Mouse (Mus musculus) thymus, postnatal 14 days (tissue): ENCODE measurements around the gene Rnf166.

ENCODE experiments used
- DNase-seq: peaks from one replicate; pipeline ENCODE4 v3.0.0; 2021

Rnf166 gene

DNA sequence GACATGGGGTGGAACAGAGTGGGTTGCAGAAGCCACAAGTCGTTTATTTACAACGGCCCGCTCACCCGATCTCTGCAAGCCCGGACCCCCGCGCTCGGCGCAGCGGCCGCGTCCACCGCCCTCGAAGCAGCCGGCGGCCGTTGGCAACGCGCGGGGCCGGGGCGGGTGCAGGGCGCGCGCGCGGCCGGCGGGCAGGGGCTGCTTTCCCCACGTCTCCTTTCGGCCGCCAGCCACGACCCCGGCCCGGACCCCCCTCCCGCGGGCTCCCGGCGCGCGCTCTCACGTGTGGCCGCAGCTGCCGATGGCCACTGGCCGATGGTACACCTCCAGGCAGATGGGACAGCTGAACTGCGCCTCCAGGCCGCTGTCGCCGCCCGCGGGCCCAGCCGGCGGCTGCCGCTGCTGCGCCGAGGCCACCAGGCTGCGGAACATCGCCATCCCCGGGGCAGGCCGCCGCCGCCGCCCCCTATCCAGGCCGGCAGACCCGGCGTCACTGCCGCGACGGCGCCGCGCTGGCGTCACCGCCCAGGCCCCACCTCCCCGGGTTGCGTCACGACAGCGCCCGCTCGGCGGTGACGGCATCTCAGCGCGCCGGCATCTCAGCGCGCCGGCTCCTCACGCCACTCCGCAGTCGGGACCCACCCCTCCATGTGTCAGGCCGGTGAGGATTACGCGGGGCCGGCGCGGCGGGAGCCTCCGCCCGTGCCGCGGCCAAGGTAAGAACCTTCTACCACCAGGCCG is at the start of gene Rnf166, which contains the start of gene Ctu2:
TSS of gene Rnf166 (minus strand) at position 485 of the 741 bp plus-strand sequence.
TSS of gene Ctu2 (plus strand) at position 564 of the 741 bp plus-strand sequence.
- peak; percentile 95 for DNase-seq

DNA sequence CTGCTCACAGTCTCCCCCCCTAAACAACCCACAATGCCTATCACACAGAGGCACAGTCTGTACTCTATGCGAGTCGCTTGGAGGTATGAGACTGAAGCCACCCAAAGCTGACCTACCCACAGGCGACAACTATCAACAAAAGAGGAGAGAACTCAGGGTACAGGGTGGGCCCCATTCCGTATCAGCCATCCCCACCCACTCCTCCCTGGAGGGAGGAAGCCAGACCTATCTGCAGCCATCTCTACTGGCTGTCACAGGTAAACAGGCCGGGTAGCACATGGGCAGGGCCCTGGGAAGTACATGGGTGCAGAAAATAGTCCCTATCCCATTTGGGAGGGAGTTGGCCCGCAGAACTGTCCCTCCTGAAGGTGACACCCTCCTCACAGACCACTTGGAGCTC is 49.1 kb upstream of the Rnf166 start:
- no peak for DNase-seq

DNA sequence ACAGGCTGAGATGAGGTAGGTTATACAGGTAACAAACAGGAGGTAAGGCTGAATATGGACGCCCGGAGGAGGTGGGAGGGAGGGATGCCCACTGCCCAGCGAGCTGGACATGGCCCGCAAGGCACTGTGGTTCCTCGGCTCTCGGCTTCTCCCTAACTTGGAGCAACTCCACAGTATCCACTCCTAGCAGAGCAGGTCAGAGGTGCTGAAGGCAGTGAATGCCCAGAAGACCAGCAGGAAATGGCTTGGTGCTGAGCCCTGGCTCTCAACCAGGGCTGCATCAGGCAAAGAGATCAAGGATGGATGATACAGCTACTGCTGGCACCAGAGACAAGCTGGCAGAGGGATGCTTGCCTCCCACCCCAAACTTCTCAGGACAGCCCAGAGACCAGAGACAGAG is 48.6 kb upstream of the Rnf166 start:
- no peak for DNase-seq

DNA sequence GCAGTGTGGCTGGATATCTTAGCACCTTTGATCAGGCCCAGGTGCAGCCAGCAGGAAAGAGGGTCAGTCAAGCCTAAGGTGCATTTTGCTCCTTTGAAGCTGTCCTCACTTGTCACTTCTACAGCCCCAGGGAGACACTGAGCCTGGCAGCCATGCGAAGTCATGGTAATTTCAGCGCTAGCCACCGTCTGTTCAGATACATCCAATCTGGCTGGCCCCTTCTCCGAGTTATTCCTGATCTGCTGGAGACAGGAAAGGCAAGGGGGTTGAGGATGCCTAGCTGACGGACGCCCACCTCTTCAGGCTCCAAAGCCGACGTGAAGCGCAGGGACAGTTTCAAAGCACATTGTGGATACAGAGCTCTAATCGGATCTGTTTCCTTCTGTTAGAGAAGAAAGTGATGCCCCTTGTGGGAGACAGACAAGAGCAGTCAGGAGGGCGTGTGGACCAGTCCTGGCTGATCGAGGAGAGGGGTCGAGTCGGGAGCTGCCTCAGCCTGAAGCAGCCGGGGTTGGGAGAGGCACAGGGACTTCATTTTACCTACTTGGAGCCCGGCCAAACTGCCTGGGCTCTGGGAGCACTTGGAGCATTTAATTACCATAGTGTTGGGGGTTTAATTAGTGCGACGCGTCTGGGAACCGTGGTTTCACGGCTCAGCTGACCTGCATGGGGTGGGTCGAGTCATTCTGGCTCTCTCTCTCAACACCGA is 47.9 kb upstream of the Rnf166 start:
- DNase-seq = no peak

DNA sequence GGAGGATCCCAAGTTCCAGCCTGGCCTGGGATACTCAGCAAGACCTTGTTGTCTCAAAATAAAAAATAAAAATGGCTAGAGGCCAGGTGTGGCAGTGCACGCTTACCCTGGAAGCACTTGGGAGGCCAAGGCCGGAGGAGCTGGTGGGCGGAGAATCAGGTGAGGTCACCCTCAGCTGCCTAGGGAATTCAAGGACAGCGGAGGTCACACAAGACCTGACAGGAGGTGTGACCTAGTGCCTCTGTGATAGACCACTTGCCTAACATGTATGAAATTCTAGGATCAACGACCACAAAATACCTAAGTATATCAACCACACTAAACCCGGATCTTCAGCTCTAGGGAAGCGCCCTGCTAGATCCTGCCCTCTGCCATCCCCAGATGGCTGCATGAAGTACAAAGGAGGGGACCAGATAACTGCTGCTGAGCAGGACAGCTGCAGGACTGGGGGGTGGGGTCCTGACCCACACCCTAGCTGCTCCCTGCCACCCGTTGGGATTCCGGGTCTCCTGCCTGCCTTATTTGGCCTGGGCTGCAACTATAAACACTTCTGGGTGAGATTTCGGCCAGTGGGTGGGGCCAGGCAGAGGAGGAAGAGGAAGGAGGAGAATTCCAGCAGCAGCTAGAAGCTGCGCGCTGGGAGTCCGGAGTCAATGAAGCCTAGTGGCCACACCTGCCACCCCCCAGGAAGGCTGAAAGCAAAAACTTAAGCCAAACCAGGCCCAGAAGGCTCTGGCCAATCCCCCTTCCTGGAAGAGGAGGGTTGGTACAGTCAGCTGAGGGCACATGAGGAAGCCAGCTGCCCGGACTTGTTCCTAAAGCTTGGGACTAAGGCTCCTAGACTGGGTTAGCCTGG is 47.2 kb upstream of the Rnf166 start:
- DNase-seq = no peak

DNA sequence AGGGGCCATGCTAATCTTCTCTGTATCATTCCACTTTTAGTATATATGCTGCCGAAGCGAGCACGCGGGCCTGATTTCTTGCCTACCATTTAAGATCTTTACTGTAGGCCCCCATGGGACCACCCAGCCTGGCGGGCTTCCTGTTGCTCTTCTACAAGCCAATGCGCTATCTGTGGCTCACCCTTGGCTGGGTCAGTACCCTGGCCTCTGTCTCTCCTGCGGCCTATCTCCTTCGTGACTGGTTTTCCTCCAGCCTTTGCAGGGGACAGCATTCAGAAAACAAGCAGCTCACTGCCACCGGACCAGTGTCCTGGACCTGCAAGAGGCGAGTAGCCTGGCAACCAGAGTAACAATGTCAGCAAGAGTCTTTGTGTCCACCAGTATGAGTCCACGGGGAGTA is 44.7 kb upstream of the Rnf166 start:
- DNase-seq = no peak

DNA sequence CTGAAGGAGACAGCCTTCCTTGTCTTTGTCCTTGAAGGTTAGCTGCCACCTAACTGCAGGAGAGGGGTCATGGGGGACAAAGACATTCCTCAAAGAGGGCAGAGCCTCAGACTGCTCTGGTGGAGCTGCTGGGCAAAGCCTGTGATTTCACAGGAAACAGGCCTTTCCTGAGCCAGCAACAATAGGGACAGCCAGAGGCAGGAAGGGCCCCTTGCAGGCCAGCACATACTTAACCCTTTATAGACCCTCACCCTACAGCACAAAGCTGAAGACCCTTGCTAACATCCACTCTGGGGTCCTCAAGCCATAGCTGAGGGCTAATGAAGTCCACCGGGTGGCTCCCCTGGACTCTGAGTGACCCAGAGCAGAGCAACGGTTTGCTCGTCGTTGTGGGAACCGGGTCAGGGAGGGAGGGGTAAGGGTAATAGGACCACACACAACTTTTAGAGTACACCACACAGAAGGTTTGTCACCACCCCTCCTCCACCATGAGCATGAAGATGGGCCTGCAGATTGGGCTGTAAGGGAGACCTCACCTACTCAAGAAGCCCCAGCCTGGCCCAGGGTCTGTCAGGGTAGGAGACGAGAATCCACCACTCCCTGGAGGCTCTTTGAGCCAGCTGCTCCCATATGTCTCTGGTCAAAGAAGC is 41.8 kb upstream of the Rnf166 start:
- no peak for DNase-seq

DNA sequence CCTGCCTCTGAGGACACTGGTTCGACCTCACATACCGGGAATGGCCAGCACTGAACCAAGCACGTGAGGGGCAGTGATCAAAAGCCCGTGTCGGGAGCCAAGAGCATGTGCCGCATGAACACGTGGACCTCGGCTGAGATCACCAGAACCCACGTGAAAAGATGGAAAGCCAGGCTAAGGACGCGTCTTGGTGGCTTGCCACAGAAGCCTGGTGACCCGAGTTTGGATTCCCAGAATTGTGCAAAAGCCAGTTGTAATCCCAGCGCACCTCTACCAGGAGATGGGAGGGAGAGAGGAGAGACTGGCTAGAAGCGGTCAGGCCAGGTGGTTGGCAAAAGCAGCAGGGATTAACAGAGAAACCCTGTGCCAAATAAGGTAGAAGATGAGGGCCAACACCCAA is 39.8 kb upstream of the Rnf166 start:
- DNase-seq = no peak

DNA sequence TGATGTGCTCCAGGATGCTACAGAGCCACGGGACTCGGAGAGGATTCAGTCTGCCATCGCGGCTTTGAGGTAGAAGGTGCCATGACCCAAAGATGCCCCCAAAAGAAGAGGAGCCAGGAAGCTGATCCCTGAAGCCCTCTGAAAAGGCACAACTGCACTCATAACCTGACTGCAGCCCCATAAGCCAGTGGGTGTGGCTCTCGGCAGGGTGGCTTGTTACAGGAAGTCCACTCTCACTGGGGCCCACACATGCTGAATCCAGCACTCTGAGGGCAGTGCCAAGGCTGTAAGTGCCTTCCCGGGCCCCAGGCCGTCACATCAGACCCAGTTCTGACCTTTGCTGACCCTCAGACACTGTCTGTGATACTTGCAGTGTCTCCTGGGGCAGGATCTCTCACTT is 36.5 kb upstream of the Rnf166 start:
- DNase-seq = no peak

DNA sequence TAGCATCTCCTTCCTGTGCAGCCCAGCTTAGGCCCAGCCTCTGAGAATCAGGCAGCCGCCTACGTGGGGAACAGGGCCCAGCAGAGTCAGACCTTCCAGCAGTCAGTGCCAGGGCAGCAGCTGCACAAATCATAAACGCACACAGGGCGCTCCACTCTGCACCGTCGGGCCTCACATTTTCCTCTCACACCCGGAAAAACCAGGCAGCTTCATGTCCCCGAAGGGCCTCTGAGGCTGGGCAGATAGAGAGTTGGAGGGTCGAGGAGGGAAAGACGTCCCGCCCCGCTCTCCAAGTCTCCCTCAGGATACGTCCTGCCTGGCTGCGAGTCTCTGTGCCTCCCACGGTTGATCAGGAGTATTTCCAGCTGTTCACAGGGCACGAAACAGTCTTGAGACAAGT is 35.7 kb upstream of the Rnf166 start:
- no peak for DNase-seq

DNA sequence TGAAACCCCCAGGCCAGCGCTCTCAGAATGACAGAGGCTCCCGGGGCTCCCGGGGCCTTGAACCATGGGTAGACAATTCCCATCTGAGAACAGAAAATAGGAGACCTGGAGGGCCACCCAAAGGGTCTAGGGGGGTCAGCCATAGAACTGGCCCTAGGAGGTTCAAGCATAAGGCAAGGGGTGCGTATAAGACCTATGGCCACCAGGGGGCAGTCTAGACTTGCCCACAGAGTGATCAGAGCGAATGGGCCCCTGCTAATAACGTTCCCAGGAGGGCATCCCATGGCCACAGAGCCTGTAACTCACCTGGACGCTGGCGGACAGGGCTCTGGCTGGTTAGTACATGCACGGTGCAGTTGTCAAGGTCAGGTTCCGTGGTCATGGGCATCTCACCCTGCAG is 25.0 kb upstream of the Rnf166 start:
- DNase-seq = peak; percentile 80

DNA sequence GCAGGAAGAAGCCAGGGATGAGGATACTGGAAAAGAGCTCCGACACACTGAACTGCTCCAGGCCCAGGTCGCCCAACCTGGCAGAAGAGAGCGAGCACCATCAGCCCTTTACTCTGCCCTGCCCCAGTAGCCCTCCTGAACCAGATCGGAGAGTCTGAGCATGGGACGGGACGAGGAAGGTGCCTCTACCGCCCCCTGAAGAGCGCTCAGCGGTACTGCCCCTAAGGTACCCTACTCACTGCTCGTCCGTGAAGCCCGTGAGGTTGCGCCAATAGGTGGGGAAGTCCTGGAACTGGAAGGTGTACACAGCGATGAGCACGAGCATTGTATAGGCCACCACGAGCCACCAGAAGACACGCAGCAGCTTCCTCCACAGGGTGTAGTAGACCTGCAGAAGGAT is 22.0 kb upstream of the Rnf166 start:
- peak; percentile 26 for DNase-seq

DNA sequence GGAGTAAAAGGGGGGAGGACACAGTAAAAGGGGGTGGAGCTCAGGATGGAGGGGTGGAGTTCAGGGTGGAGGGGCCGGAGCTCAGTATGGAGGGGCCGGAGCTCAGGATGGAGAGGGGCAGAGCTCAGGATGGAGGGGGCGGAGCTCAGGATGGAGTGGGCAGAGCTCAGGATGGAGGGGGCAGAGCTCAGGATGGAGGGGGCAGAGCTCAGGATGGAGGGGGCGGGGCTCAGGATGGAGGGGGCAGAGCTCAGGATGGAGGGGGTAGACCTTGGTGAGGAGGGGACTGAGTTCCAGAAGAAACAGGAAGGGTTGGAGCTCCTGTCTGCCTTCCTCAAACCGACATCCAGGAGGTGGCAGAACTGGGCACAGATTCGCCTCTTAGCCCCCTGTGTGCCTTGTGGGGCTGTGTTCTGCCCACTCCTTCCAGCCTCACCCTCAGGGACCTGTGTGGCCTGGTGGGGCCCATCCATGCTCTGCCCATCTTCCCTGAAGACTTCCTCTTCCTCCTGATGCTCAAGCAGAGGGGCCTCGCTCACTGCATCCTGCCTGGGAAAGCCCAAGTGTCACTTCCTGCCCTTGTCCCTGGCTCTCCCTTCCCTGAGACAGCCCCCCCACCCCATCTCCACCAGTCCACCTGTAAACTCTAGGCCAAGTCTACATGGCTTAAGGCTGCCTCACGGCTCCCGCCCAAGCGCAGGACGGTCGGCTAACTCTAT is 21.3 kb upstream of the Rnf166 start:
- DNase-seq = no peak

DNA sequence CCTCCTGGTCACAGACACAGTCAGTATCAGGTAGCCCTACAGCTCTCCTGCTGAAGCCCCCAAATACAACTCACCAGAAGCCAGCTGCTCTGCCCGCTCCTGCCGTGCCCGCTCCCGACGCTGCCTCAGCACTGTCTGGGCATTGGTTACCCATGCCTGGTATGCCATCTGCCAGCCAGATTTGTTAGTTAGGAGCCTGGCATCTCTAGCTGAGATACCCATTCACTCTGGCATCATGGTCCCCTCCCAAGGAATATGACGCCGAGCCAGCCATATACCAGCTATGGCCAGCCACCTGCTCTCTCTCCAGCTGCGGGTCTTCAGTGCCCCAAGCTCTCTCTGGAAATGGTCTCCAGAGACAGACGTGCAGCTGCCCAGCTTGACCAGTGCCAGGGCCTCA is 12.5 kb upstream of the Rnf166 start:
- no peak for DNase-seq

DNA sequence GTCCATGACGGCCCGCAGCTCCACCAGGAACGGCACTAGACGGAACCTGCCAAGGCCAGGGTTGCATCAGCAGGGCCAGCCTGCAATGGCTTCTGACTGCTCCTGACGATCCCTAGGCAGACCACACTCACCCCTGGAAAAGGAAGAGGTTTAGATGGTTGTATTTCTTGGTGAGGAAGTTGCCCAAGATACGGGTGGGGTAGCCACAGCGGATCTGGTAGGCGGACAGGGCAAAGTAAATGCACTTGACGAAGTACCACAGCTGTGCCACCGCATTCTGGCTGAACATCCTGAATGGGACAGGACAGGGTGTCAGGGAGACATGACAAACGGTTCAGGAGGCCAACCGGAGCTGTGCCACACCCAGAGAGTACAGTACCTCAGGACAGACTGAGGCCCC is 9.0 kb upstream of the Rnf166 start:
- no peak for DNase-seq

DNA sequence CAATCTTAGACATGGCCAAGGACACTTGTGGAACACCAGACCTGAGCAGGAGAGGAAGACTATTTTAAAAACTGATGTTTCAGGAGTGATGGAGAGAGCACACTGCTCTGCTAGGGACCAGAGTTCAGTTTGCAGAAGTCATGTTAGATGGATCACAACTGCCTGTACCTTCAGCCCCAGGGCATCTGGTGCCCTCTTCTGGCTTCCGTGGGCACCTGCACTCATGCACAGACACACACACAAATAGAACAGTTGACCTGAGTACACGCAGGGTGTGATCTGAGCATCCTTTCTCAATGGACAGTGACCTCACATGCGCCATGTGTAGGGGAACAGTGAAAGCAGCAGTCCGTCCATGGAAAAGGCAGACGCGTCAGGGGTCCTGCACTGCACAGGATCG is 8.0 kb upstream of the Rnf166 start:
- peak; percentile 31 for DNase-seq

DNA sequence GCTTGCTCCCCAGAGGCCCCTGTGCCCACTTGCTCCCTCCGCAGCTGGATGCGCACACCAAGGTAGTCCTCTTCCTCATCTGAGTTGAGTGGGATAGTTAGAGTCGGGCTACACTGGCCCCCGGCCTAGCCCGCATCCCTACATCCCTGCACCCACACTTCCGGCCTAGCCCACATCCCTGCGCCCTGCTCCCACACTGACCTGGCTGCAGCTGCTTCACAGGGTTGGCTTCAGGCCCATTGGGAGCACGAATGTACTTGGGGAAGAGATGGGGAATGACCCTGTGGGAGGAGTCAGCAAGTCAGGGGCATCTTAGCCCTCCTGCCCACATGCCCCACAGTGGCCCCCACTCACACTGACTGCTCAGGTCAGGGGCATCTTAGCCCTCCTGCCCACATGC is 6.6 kb upstream of the Rnf166 start:
- DNase-seq = no peak

DNA sequence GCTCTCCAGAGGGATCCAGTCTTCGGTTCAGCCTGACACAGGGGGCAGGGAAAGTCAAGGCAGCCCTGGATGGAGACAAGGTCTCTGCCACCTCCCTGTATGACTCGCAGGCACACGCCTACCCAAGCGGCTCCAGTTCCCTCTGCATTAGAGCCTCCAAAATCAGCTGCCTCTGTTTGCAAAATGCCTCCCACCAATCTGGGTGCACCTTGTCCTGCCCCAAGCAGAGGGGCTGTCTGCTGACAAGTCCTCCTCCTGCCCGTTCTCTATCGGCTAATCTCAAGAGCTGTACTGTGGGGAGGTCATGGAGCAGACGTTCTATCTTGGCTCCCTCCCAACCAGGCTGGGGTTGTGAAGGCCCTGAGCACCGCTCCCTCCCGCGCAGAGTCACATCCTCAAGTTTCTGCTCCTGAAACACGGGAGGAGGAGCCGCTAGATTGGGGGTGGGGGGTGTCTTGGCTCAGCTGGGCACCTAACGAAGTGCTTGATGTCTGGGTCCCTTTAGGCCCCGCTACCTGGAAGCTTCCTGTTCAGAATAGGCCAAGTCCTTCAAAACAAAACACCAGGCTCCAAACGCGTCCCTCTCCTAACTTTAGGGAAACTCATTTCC is 808 bp downstream of the Rnf166 start:
- DNase-seq = peak; percentile 72

DNA sequence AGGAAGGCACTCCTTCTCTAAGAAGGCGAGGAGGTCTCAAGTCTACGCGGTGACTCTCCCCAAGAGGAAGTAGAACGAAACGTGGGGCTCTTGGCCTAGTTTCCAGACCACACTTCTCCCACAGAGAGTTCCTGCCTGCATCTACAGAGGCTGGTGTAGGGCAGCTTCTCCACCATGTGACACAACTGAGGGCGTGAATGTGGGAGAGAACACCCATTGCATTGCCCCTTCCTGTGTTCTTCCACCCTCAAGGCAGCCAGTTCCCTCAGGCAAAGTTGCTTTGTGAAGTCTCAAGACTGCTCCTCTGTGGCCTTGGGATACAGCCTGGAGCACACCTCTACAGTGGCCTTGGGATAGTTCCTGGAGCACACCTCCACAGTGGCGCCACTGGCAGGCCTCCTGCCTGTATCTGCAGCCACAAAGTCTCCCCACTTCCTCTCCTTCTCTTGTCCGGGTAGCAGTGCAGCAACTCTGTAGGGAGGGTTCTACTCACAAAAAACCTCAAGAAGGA is 1.9 kb downstream of the Rnf166 start:
- peak; percentile 84 for DNase-seq

DNA sequence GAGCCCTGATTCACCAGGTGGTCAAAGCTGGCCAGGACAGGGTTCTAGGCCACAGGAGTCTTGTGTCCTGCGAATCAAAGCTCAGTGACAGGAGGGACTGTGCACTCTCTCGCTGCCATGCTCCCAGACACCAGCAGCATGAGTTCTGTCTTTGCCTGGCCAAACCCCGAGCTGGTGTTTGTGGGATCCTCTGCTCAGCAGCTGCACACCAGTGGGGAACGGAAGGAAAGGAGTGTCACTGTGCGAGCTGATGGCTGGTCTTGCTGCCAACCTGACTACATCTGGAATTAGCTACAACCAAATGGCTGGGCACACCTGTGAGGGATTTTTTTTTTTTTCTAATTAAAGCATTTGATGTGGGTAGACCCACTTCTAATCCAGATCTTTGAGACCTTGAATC is 5.2 kb downstream of the Rnf166 start:
- DNase-seq = peak; percentile 78

DNA sequence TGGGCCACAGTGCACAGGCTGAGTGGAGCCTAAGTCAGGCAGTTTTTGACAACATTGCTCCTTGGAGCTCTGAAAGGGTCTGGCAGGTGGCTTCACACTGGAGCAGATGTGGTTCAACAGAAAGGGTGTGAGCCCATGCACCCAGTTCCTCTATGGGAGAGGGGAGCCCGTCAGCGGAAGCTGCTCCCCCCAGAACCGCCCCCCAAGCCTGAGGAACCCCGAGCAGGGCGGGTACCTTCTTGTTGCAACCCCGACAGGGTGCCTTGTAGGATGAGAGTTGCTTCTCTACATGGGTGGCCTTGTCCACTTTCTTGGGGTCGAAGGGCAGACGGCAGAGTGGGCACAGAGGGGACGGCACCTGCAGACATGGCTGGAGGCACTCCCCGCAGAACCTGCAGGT is 5.9 kb downstream of the Rnf166 start:
- peak; percentile 94 for DNase-seq

DNA sequence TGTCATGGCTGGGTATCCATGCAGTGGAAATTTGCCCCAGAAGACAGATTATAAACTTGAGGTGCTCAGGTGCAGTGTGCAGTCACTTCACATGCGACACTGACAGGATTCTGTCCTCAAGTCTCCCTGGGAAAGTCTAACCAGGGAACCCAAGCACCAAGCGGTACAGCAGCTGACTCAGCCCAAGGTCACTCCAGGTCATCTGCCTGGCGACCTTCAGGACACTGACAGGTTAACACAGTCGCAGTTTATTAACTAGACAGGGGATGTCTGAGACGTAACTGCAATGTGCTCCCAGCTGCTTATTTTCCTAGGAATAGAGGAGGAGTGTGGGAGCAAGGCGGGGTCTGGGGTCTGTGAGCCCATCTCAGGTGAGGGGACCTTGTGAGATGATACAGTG is 6.5 kb downstream of the Rnf166 start:
- no peak for DNase-seq
